Mouse (Mus musculus): ENCODE results near the gene Stard13.

Gene Stard13

GRCm38 (mm10) chr5:151060476-151060875 is 173.2 kb downstream of the Stard13 start:
- no peak for DNase-seq (ENCODE audit: low read depth, low spot score)

GRCm38 (mm10) chr5:151059772-151060171 is 173.9 kb downstream of the Stard13 start:
- no peak for DNase-seq (ENCODE audit: low read depth, low spot score)

GRCm38 (mm10) chr5:151059352-151059751 is 174.3 kb downstream of the Stard13 start:
- no peak for DNase-seq (ENCODE audit: low read depth, low spot score)

GRCm38 (mm10) chr5:151057716-151058115 is 175.9 kb downstream of the Stard13 start:
- DNase-seq (ENCODE audit: low read depth, low spot score): no peak

GRCm38 (mm10) chr5:151056920-151057294 is 176.7 kb downstream of the Stard13 start:
- DNase-seq (ENCODE audit: low read depth, low spot score): no peak

- no peak for DNase-seq (ENCODE audit: low read depth, low spot score)
These were observed 177.2 kb downstream of the Stard13 start for GRCm38 (mm10) chr5:151056255-151056919.

- DNase-seq (ENCODE audit: low read depth, low spot score): no peak
These were observed 178.1 kb downstream of the Stard13 start for GRCm38 (mm10) chr5:151055426-151056090.

- DNase-seq (ENCODE audit: low read depth, low spot score): no peak
These were observed 178.9 kb downstream of the Stard13 start for GRCm38 (mm10) chr5:151054743-151055114.

GRCm38 (mm10) chr5:151054100-151054742 is 179.4 kb downstream of the Stard13 start:
- no peak for DNase-seq (ENCODE audit: low read depth, low spot score)

GRCm38 (mm10) chr5:151053190-151053589 is 180.4 kb downstream of the Stard13 start:
- no peak for DNase-seq (ENCODE audit: low read depth, low spot score)

GRCm38 (mm10) chr5:151052331-151052730 is 181.3 kb downstream of the Stard13 start:
- DNase-seq (ENCODE audit: low read depth, low spot score): no peak

- no peak for DNase-seq (ENCODE audit: low read depth, low spot score)
These were observed 186.1 kb downstream of the Stard13 start for GRCm38 (mm10) chr5:151047488-151047887.

- DNase-seq (ENCODE audit: low read depth, low spot score): no peak
These were observed 186.7 kb downstream of the Stard13 start for GRCm38 (mm10) chr5:151046917-151047316.

- DNase-seq (ENCODE audit: low read depth, low spot score): no peak
These were observed 187.5 kb downstream of the Stard13 start for GRCm38 (mm10) chr5:151046131-151046530.

- no peak for DNase-seq (ENCODE audit: low read depth, low spot score)
These were observed 190.7 kb downstream of the Stard13 start for GRCm38 (mm10) chr5:151042911-151043310.

GRCm38 (mm10) chr5:151037871-151038270 is 195.8 kb downstream of the Stard13 start:
- no peak for DNase-seq (ENCODE audit: low read depth, low spot score)

GRCm38 (mm10) chr5:151034715-151035512 is 198.7 kb downstream of the Stard13 start:
- DNase-seq (ENCODE audit: low read depth, low spot score): no peak

- DNase-seq (ENCODE audit: low read depth, low spot score): no peak
These were observed 204.7 kb downstream of the Stard13 start for GRCm38 (mm10) chr5:151028906-151029305.

- DNase-seq (ENCODE audit: low read depth, low spot score): no peak
These were observed 206.5 kb downstream of the Stard13 start for GRCm38 (mm10) chr5:151027171-151027570.

GRCm38 (mm10) chr5:151026069-151026468 is 207.6 kb downstream of the Stard13 start:
- DNase-seq (ENCODE audit: low read depth, low spot score): no peak

- no peak for DNase-seq (ENCODE audit: low read depth, low spot score)
These were observed 209.2 kb downstream of the Stard13 start for GRCm38 (mm10) chr5:151024483-151024882.

- no peak for DNase-seq (ENCODE audit: low read depth, low spot score)
These were observed 210.2 kb downstream of the Stard13 start for GRCm38 (mm10) chr5:151023461-151023860.

Measured in brain, embryonic 18.5 days (tissue).